Mouse (Mus musculus): ENCODE data around the gene Glrx5.

- no peak for TF ChIP-seq USF1 (IDR thresholded peaks at IDR 0.05; ENCODE audit: low read depth)
- TF ChIP-seq MAX (IDR thresholded peaks at IDR 0.05) = no peak
- no peak for TF ChIP-seq CTCF (IDR thresholded peaks at IDR 0.05; ENCODE audit: control insufficient read depth, insufficient read depth, insufficient read length)
- TF ChIP-seq CEBPB (IDR thresholded peaks at IDR 0.05; ENCODE audit: low read depth) = no peak
- TF ChIP-seq MYOD1 (IDR thresholded peaks at IDR 0.05; ENCODE audit: control insufficient read depth, insufficient read length, low read depth) = no peak
Observed at GRCm38 (mm10) chr12:105039578-105040289, 7.2 kb downstream of the Glrx5 start.
